Mouse (Mus musculus) left cerebral cortex, postnatal 14 days (tissue): ENCODE data around the gene Bri3. TPM values are rescaled to one million over a fixed set of nuclear protein-coding genes. Genes with fewer than 3 reads are reported as not detected.

ENCODE experiments used
- DNase-seq, 2 experiments: peaks; one replicate each; pipeline ENCODE4 v3.0.0; 2021 to 2022; ENCODE audit warnings: low spot score in 2 of 2, mixed read lengths in 1 of 2
- intact Hi-C: fragments of 180-260 bp; cut with DNase I; formaldehyde crosslinking; loops from one replicate; pipeline ENCODE4 v1.15.1; 2025
- total RNA-seq, 2 experiments: library from RNA; stranded (reverse); gene quantifications; 2 replicates each; pipeline ENCODE4 v1.2.3; 2021

Bri3 gene
- total RNA-seq, 2 experiments from 2014 or later, result 62.1 to 75.0 TPM

GRCm38 (mm10) chr5:144257451-144258110 lies 13.3 kb downstream of the Bri3 start:
- intact Hi-C loops, result no loop called here
- DNase-seq, result no peak

- intact Hi-C loops, result no loop called here
- DNase-seq, result peak; percentile 49 to 69
These were observed 13.9 kb downstream of the Bri3 start for GRCm38 (mm10) chr5:144258131-144258611.

DNA sequence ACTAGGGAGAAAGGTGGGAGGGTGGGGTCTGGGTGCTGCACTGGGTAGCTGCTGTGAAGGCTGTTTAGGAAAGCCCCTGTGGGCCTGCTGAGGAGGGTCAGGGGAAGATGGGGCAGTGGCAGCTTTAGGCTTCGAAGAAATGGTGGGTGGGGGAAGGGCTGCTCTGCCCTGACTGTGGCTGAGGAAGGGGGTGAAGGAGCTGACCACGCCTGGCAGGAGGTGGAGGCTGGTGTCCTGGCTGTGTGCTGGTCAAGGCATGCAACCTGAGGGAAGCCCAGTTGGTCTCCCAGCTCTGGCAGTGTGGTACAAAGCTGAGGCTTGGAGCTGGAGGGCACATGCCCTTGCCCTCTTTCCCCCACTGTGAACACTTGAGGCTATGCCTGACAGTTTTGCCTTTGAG lies 14.4 kb downstream of the Bri3 start:
- intact Hi-C loops, result no loop called here
- DNase-seq, result no peak

DNA sequence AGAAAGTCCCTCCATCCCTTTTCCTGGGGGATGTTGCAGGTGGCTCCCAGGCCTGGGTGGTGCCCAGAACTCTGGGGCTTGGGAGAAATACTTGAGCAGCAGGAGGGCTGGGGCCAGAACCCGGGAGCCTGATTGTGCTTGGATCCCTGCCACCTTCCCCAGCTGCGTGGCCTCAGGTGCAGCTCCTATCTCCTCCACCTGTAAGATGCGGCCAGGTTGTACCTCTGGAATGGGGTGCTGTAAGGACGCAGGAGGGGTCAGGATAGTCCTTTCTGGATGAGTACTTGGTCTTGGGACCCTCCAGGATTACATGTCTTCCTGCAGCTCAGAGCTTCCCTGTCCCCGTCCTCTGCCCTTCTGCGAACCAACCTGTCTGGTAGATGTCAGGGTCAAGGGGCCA lies 15.0 kb downstream of the Bri3 start:
- intact Hi-C loops, result no loop called here
- DNase-seq, result no peak

- no peak for DNase-seq
- intact Hi-C loops, result no loop called here
These were observed 16.2 kb downstream of the Bri3 start for GRCm38 (mm10) chr5:144260464-144260863.

DNA sequence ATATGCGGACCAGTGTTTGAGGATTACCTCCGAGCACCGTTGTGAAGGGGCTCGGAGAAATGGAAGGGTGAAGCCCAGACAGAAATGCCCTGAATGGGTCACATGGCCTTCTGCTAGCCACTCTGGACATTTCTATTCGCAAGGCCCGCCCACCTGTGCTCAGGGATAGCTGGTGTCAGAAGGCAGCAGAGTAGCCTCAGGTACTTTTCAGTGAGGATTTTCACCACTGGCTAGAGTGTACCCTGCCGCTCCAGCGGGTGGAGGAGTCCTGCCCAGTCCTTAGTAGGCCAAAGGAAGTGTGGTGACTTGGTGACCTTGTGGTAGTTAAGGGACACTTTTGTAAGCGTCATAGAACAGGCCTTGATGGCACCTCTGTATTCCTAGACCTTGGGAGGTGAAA lies 17.1 kb downstream of the Bri3 start:
- intact Hi-C loops, result no loop called here
- DNase-seq, result no peak

DNA sequence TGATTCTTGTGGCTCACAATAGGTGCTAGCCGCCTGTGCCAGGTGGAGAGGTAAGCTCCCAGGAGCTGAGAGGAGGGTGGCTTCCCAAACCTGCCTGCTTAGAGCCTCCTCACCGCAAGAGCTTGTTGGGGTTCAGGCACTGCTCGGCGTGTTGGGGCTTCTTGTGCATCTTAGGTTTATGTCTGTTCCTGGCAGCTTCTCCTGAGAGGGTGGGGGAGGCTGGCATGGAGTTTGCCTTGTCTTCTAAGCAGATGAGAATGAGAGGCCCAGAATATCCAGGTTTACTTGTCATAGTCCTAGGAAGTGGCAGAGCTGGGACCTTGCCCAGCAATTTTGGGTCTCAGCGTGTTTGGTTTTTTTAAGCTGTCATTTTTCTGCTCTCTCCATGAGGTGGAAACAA lies 17.6 kb downstream of the Bri3 start:
- intact Hi-C loops, result no loop called here
- DNase-seq, result peak in 1 of 2 experiments; percentile 47

DNA sequence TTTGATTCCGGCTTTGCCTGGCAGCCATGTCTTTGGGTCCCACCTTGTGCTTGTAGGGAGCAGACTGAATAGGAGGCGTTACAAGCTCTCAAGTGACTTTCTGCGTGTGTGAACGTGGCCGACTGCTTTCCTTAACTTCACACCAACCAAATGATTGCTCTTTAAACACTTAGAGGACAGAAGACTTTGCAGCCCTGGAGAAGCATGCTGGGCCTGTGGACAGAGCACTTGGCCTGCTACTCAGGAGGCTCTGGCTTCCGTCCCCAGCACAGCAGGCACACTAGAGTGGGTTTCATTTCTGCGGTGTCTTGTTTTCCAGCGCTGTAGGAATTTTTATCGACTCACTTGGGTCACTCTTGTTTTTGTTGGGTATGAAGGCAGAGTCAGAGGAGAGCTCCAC lies 18.8 kb downstream of the Bri3 start:
- intact Hi-C loops, result no loop called here
- no peak for DNase-seq

- no peak for DNase-seq
- intact Hi-C loops, result no loop called here
These were observed 19.3 kb downstream of the Bri3 start for GRCm38 (mm10) chr5:144263496-144263895.

- intact Hi-C loops, result no loop called here
- DNase-seq, result peak; percentile 75 to 87
These were observed 23.5 kb downstream of the Bri3 start for GRCm38 (mm10) chr5:144267535-144268241.

GRCm38 (mm10) chr5:144269926-144270325 lies 25.7 kb downstream of the Bri3 start:
- intact Hi-C loops, result no loop called here
- no peak for DNase-seq

DNA sequence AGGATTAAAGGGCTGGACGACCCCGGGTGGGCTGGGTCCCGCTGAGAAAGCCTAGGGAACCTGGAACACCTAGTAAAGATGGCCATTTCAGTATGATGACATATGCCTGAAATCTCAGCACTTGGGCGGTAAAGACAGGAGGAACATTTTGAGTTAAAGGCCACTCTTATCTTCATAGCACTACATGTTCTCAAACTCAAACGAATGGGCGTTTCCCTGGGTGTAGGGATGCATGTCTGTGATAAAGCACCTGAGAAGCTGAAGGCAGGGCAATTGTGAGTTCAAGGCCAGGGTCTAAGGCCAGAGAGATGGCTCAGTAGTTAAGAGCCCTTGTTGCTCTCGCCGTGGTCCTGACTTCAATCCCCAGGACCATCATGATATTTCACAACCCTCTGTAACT lies 26.2 kb downstream of the Bri3 start:
- intact Hi-C loops, result no loop called here
- DNase-seq, result no peak

DNA sequence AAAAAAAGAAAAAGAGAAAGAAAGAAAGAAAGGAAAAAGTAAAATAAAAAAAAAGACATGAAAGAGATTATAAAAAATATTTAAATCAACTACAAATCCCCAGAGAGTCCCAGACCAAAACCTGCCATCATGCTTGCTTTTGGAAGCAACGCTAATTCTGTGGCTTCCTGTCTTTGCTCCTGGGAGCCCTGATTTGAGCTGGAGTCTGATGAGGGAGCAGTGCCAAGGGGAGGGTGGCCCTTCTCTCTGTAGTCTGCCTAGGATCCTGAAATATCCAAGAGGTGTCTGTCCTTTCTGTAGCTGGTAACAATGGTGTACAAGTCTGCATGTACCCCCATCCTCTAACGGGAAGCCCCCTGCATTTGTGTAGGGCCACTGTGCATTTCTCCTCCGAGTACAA lies 26.9 kb downstream of the Bri3 start:
- no peak for DNase-seq
- intact Hi-C loops, result no loop called here

DNA sequence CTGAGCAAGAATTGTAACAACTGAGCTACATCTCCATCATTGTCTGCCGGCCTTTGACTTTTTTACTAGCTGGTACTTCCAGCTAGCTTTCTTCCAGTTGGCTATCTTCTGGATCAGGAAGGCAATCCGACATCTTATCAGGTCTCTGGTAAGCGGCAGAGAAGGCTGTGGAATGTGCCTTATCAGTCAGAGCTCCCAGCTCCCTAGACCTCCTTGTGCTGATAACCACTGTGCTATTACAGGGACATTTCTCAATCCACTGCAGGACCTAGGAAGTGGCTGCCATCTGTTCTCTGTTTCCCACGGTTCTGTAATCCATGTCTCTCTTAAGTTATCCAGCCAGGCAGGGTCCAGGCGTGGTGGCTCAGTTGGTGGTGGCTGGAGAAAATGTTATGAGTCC lies 27.5 kb downstream of the Bri3 start:
- no peak for DNase-seq
- intact Hi-C loops, result no loop called here

GRCm38 (mm10) chr5:144274904-144275303 lies 30.7 kb downstream of the Bri3 start:
- intact Hi-C loops, result no loop called here
- DNase-seq, result no peak

DNA sequence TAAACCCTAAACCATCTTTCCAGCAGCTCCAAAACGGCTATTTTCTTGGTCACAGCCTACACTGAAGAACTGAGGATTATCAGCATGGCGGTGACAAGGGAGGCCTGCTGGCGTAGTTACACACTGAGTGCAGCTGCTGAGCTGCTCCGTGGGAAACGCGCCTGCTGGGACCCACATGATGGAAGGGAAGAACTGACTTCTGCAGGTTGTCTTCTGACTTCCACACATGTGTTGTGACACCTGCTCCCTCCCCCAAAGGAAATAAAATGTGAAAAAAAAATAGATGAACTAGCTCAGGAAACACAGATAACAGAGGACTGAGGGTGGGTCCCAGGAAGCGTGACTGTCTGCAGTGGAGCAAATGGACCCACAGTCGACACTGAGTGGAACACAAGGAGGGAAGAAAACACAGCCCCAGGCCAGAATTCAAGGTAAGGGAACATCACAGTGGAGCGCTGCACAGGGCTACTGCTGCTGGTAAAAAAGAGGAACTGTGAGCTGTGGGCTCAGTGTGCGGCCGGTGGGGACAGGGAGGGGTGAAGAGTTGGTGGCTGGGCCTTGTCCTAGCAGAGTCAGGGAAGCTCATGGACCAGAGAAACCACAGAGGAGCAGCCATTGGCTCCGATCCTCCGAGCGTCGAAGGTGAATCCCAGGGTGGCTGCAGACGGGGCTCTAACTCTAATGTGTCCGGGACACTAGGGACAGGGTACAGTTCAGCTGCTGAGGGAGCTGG lies 32.8 kb downstream of the Bri3 start:
- intact Hi-C loops, result no loop called here
- no peak for DNase-seq

DNA sequence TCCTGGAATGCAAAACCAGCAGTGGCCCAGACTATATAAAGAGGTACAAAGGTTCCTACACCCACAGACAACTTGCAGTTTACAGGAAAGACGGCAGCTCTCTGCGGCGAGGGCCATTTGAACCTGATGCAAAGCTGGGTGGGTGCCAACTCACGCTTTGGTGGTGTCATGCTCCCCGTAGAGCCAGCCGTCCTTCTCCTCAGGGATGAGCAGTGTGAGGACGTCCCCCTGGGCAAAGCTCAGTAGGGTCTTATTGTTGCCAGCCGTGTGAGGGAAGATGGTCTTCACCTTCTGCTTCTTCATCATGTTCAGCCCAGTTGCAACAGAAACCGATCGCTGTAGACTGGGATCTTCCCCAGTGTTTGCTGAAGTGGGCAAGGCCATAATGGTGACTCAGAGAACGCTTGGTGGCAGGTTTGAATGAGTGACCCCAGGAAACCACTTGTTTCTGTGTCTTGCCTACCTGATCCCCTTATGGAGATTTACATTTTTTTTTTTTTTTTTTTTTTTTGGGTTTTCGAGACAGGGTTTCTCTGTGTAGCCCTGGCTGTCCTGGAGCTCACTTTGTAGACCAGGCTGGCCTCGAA lies 34.2 kb downstream of the Bri3 start:
- no peak for DNase-seq
- intact Hi-C loops, result no loop called here

DNA sequence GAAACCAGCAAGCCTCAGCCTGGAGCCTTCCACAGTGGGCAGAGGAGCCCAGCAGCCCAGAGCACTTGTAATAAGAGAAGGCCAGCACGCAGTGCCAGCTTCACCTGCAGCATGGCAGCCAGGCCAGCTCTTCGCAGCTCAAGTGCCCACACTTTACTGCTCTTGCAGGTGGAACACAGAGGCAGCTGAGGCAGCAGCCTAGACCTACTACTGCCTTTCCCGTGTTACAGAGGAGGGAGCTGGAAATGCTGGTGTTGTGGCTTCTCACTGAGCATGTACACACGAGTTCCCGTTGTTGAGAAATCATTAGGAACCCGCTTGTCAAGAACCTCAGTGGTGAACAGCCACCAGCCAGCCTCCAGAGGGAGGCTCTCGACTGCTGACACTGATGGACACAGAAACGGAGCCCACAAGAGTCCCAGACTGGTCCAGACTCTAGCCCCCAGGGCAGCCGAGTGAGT lies 34.9 kb downstream of the Bri3 start:
- intact Hi-C loops, result no loop called here
- DNase-seq, result no peak

GRCm38 (mm10) chr5:144279926-144280325 lies 35.7 kb downstream of the Bri3 start:
- DNase-seq, result no peak
- intact Hi-C loops, result no loop called here
